Mouse (Mus musculus) CD4-positive, CD25-positive, alpha-beta regulatory T cell, adult 4 months (primary cell): ENCODE results near the gene Sars2. TPM values are rescaled to one million over a fixed set of nuclear protein-coding genes. Genes with fewer than 3 reads are reported as not detected.
"Not testable (repeated sequence)": the region's sequence is repeated elsewhere in the genome, so short reads cannot be mapped to it uniquely, and the experiment has no call there.

ENCODE experiments used
- ATAC-seq: one replicate; pipeline ENCODE4 v1.8.0; 2017
- polyA plus RNA-seq, 2 experiments: library from polyadenylated mRNA; unstranded; fragments of 100-300 nt; shearing (Covaris generic); gene quantifications; one replicate each; pipeline ENCODE4 v1.2.1; 2017

Sars2 gene
- 10 to 100 TPM in 1 of 2 experiments, 1 to 10 TPM in 1; 8.5 to 11.7 TPM for polyA plus RNA-seq

- peak; percentile 97 for ATAC-seq
Measured at GRCm38 (mm10) chr7:28741709-28742438, at the start of gene Sars2, which contains the start of gene Mrps12. Gene Sars2, plus strand, starts transcription at chr7:28741992. Gene Mrps12, minus strand, starts transcription at chr7:28741820.

- ATAC-seq: no peak
Measured at GRCm38 (mm10) chr7:28692545-28693320, 49.1 kb upstream of the Sars2 start, which contains the start of gene Fbxo27. Gene Fbxo27, plus strand, starts transcription at chr7:28692849.

GRCm38 (mm10) chr7:28693321-28693966 lies 48.3 kb upstream of the Sars2 start:
- ATAC-seq: peak; percentile 91

- no peak for ATAC-seq
Measured at GRCm38 (mm10) chr7:28694423-28694822, 47.4 kb upstream of the Sars2 start.

- no peak for ATAC-seq
Measured at GRCm38 (mm10) chr7:28694966-28695511, 46.8 kb upstream of the Sars2 start.

DNA sequence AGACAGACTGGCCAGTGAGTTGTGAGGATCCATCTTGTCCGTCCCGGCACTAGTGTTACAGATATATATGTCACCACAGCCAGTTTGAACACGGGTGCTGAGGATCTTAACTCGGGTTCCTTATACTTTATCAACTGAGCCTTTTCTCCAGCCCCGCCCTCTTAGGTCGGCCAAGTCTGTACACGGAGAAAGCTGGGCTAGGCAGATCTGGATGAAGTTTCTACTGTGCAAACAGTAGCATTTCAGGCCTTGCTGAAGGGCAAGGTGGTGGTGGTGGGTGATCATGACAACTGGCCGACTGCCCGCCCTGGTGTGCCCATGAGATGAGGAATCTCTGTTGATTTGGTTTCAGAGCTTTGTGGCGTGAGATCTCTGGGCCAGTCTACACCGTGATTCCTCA lies 44.5 kb upstream of the Sars2 start:
- no peak for ATAC-seq

GRCm38 (mm10) chr7:28700269-28700668 lies 41.5 kb upstream of the Sars2 start:
- no peak for ATAC-seq

GRCm38 (mm10) chr7:28701306-28701705 lies 40.5 kb upstream of the Sars2 start:
- not testable (repeated sequence) for ATAC-seq

GRCm38 (mm10) chr7:28702601-28703143 lies 39.1 kb upstream of the Sars2 start:
- ATAC-seq: peak; percentile 96

DNA sequence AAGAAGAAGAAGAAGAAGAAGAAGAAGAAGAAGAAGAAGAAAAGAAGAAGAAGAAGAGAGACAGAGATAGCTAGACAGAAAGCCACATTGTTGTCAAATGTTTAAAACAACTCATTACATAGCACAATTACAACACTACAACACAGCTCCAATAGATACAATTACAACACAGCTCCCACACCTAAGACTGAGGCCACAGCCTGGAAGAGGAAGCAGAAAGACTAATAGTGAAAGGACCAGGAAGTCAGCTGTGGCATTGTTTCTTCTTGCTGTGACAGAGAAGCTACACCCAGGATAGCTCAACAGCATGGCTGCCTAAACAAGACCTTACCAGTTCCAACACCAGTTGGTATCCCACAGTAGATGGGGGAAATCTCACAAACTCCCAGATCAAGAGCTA lies 32.3 kb upstream of the Sars2 start:
- no peak for ATAC-seq

DNA sequence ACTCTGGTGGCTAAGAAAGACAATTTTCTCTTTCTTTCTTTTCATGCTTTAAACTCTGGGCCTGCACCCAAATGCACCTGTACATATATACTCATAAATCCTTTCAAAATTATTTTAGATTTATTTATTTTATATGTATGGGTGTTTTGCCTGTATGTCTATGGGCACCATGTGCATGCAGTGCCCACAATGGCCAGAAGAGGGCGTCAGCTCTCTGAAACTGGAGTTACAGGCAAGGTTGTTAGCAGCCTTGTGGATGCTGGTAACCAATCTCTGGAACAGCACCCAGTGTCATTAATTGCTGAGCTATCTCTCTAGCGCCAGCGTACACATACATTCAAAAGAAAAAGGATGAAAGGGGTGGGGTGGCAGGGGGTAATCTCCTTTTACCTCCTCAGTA lies 30.8 kb upstream of the Sars2 start:
- no peak for ATAC-seq

DNA sequence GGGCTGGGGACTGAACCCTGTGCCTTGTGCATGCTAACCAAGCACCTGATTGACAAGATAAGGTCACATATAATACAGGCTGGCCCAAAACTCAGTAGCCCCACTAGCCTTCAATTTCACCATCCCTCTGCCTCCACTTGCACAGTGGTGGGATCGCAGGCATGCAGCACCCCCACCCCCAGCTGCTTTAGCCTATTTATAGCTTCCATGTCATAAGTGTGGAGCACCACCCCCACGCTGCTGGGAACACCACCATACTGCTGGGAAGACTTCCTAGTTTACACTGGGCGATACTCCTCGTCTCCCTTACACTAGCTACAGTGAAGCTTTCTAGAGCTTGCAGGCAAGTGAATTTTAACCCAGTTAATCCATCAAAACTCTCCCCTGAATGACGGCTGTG lies 27.1 kb upstream of the Sars2 start:
- no peak for ATAC-seq

DNA sequence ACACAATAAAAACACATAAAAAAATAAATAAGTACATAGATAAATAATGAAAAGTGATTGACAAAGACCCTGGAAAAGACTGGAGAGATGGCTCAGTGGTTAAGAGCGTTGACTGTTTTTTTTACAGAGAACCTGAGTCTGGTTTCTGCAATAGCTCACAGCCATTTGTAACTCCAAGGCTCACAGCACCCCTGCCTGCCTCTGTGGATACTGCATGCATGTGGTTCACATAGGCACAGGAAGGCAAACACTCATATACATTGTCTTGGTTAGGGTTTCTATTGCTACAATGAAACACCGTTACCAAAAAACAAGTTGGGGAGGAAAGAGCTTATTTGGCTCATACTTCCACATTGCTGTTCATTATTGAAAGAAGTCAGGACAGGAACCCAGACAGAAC lies 26.2 kb upstream of the Sars2 start:
- ATAC-seq: no peak

- ATAC-seq: peak; percentile 69
Measured at GRCm38 (mm10) chr7:28716590-28717281, 25.1 kb upstream of the Sars2 start, which contains the start of gene Fbxo17. Gene Fbxo17, plus strand, starts transcription at chr7:28716804.

DNA sequence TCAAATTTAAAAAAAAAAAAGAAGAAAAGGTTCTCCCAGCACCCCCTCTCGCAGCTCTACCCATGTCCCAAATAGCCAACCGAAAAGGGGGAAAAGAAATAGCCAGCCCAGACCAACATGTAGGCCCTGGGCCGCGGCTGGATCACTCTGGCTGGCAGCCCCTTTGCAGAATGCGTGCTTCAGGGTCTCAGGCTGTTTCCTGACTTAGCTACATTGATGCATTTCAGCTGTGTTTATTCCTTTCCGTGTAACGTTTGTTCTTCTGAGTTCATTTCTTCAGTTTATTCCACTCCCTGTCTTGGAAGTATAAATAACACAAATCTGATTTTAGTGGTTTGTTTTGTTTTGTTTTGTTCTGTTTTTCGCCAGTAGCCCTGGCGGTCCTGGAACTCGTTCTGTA lies 24.1 kb upstream of the Sars2 start:
- no peak for ATAC-seq

- no peak for ATAC-seq
Measured at GRCm38 (mm10) chr7:28719159-28719558, 22.6 kb upstream of the Sars2 start.

GRCm38 (mm10) chr7:28719650-28720049 lies 22.1 kb upstream of the Sars2 start:
- ATAC-seq: no peak

DNA sequence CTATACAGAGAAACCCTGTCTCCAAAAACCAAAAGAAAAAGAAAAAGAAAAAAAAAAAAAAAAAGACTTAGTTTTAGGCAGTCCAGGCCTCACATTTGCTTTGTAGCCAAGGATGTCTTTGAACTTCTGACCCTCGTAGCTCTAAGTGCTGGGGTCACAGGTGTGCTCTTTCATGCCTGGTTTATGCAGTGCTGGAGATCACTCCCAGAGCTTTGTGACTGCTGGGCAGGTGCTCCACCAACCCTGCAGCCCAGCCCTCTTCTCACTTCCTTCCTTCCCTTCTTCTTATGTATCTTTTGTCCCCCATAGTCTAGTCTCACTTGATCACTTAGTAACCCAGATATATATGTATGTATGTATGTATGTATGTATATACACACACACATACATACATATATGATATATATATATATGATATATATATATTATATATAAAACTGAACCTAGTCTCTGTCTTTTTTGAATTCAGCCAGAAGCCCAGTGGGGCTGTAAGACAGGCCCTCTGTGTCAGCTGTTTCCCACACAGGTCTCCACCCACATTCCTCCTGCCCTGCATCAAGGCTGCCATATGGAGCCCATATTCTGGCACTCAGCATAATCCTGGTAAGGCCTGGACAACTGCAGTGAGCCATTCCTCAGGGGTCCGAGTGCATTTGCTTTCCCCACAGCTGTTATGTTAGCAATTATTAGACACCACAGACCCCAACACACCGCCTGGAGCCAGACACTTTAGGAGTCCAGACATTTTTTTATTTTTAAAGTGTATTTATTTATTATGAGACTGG lies 20.8 kb upstream of the Sars2 start:
- ATAC-seq: no peak

DNA sequence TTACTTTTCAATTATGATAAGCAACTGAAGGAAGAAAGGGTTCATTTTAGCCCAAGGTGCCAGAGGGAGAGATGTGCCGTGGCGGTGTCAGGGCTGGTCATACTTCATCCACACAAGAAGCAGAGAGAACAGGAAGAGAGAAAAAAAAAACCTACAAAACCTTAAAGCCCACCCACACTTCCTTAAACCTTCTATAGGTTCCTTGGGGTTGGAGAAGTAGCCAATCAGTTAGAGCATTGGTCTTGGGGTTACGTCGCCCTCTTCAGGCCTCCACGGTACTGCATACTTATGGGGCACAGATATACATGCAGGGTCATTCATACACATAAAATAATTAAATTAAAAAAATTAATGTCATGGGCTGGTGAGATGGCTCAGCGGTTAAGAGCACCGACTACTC lies 19.7 kb upstream of the Sars2 start:
- ATAC-seq: no peak

- ATAC-seq: no peak
Measured at GRCm38 (mm10) chr7:28724613-28725012, 17.2 kb upstream of the Sars2 start.

DNA sequence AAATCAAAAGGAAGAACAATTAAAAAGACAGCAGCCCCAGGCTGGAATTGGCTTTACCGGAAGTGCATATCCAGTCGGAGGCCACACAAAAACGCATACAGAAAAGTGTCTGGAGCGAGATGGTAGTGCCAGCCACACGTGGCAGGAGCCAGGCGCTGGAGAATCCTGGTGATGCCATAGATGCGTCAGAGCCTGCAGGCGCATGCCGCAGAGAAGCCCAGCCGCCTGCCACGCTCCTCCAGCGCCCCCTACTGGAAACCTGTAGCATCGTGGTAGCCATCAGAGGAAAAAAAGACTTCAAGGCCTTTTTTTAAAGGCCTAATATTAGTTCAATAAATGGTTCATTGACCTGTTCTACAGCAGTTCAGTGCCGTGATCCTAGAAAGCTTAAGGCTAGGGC lies 15.2 kb upstream of the Sars2 start:
- peak; percentile 84 for ATAC-seq
